Mouse (Mus musculus) G1E (cell line): ENCODE data around the gene P2rx1.

Source experiments
- CTCF ChIP-seq: IDR thresholded peaks from 2 replicates; pipeline ENCODE4 v1.5.1; 2012; ENCODE audit warnings: low read depth, low read length, inconsistent platforms, mixed read lengths
- GATA1 ChIP-seq: IDR thresholded peaks from 2 replicates; pipeline ENCODE4 v1.6.1; 2012; ENCODE audit warnings: borderline replicate concordance, low read length, inconsistent platforms, mixed read lengths
- POLR2AphosphoS5 ChIP-seq: IDR thresholded peaks from 2 replicates; pipeline ENCODE4 v1.6.1; 2012; ENCODE audit warnings: low read depth, low read length, inconsistent platforms; ENCODE audit not compliant: insufficient replicate concordance
- TAL1 ChIP-seq: conservative IDR thresholded peaks from 2 replicates; pipeline ENCODE4 v1.6.1; 2012; ENCODE audit warnings: low read depth, low read length, inconsistent platforms, mixed read lengths

- TF ChIP-seq CTCF (no peak), TAL1 (no peak), POLR2AphosphoS5 (no peak), GATA1 (no peak)
Observed at GRCm38 (mm10) chr11:73036889-73037288, 38.0 kb downstream of the P2rx1 start.
